Mouse (Mus musculus): Measurements from ENCODE around the gene Col6a3. TPM values are rescaled to one million over a fixed set of nuclear protein-coding genes. Genes with fewer than 3 reads are reported as not detected.

Col6a3 gene
- polyA plus RNA-seq, 1 experiment from 2014 or later, result 4.7 TPM

Other genes starting within 250 kb of the Col6a3 start
- 180 and 185 TPM in 2 replicates for gene Cops8, start 241.0 kb downstream of the Col6a3 start, polyA plus RNA-seq (2015; fragmentation: Nextera tagmentation; extraction: Ambion mirVana)
- 0.06 and 0.13 TPM in 2 replicates for gene Mlph, start 71.1 kb upstream of the Col6a3 start, polyA plus RNA-seq (2015; fragmentation: Nextera tagmentation; extraction: Ambion mirVana)
- not detected in 2 replicates for gene Prlh, start 109.1 kb upstream of the Col6a3 start, polyA plus RNA-seq (2015; fragmentation: Nextera tagmentation; extraction: Ambion mirVana)
- 0.23 TPM in 1 of 2 replicates, not detected in the other for gene Rab17, start 125.7 kb upstream of the Col6a3 start, polyA plus RNA-seq (2015; fragmentation: Nextera tagmentation; extraction: Ambion mirVana)
- gene Lrrfip1, start 154.8 kb upstream of the Col6a3 start, polyA plus RNA-seq (2015; fragmentation: Nextera tagmentation; extraction: Ambion mirVana), result 23.0 and 23.6 TPM in 2 replicates

Data from midbrain, embryonic 13.5 days (tissue).